Mouse (Mus musculus) natural killer cell, adult 2 months (primary cell): ENCODE results near the gene Cryzl1.
A peak's percentile ranks its signal among the peaks of the same experiment; 100 is the strongest.

Experiments used
- DNase-seq, 2 experiments: peaks; one replicate each; pipeline ENCODE4 v3.0.0; 2022; ENCODE audit warnings: low spot score in 2 of 2

The Cryzl1 gene

GRCm38 (mm10) chr16:91728123-91729065 is at the start of gene Cryzl1:
Gene Cryzl1, minus strand, starts transcription at chr16:91728975.
- peak; percentile 97 for DNase-seq

- DNase-seq, result no peak
These were observed 43.8 kb upstream of the Cryzl1 start for GRCm38 (mm10) chr16:91772586-91772985.

- DNase-seq, result no peak
These were observed 42.6 kb upstream of the Cryzl1 start for GRCm38 (mm10) chr16:91771334-91771733.

- DNase-seq, result no peak
These were observed 41.9 kb upstream of the Cryzl1 start for GRCm38 (mm10) chr16:91770662-91771061.

- no peak for DNase-seq
These were observed 41.1 kb upstream of the Cryzl1 start for GRCm38 (mm10) chr16:91769911-91770310.

GRCm38 (mm10) chr16:91768586-91768985 is 39.8 kb upstream of the Cryzl1 start:
- no peak for DNase-seq

- no peak for DNase-seq
These were observed 38.5 kb upstream of the Cryzl1 start for GRCm38 (mm10) chr16:91767165-91767701.

GRCm38 (mm10) chr16:91765816-91766210 is 37.0 kb upstream of the Cryzl1 start:
- no peak for DNase-seq

GRCm38 (mm10) chr16:91765121-91765815 is 36.5 kb upstream of the Cryzl1 start:
- no peak for DNase-seq

GRCm38 (mm10) chr16:91764414-91764813 is 35.6 kb upstream of the Cryzl1 start:
- no peak for DNase-seq

GRCm38 (mm10) chr16:91763975-91764374 is 35.2 kb upstream of the Cryzl1 start:
- DNase-seq, result no peak

GRCm38 (mm10) chr16:91762476-91762875 is 33.7 kb upstream of the Cryzl1 start:
- no peak for DNase-seq

GRCm38 (mm10) chr16:91761761-91762160 is 33.0 kb upstream of the Cryzl1 start:
- no peak for DNase-seq

GRCm38 (mm10) chr16:91761202-91761601 is 32.4 kb upstream of the Cryzl1 start:
- no peak for DNase-seq

GRCm38 (mm10) chr16:91754957-91755356 is 26.2 kb upstream of the Cryzl1 start:
- peak; percentile 30 to 41 for DNase-seq

GRCm38 (mm10) chr16:91753611-91754010 is 24.8 kb upstream of the Cryzl1 start:
- no peak for DNase-seq

- DNase-seq, result no peak
These were observed 23.0 kb upstream of the Cryzl1 start for GRCm38 (mm10) chr16:91751644-91752385.

- no peak for DNase-seq
These were observed 18.8 kb upstream of the Cryzl1 start for GRCm38 (mm10) chr16:91747567-91747966.

- DNase-seq, result peak; percentile 67 to 68
These were observed 17.6 kb upstream of the Cryzl1 start for GRCm38 (mm10) chr16:91746101-91746950.

GRCm38 (mm10) chr16:91743055-91743454 is 14.3 kb upstream of the Cryzl1 start:
- DNase-seq, result no peak

- DNase-seq, result no peak
These were observed 12.1 kb upstream of the Cryzl1 start for GRCm38 (mm10) chr16:91740918-91741255.
